Mouse (Mus musculus) G1E (cell line): Measurements from ENCODE around the gene Utf1.

Source experiments
- CTCF ChIP-seq: IDR thresholded peaks from 2 replicates; pipeline ENCODE4 v1.5.1; 2012; ENCODE audit warnings: low read depth, low read length, inconsistent platforms, mixed read lengths
- GATA1 ChIP-seq: IDR thresholded peaks from 2 replicates; pipeline ENCODE4 v1.6.1; 2012; ENCODE audit warnings: borderline replicate concordance, low read length, inconsistent platforms, mixed read lengths

DNA sequence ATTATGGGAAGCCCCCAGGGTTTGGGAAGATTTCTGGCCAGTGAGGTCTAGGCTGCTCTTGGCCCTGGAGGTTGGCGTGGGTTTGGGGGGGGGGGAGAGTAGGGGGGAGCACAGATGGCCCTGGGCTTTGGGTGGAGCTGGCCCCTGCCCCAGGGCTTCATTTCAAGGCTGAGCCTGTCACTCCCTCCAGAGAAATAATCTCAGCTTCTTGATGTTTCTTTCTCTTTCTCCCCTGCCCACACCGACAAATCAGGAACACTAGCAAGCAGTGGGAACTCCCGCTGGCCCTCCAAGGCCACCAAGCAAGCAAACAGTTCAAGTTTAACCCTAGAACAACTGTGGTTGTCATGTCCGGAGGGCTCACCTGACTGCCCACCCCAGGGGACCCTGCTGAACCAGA is 20.2 kb downstream of the Utf1 start:
- TF ChIP-seq GATA1 (no peak), CTCF (no peak)
